Mouse (Mus musculus) hindbrain, embryonic 13.5 days (tissue): ENCODE measurements around the gene Lamb3. TPM values are rescaled to one million over a fixed set of nuclear protein-coding genes. Genes with fewer than 3 reads are reported as not detected.

Experiments used
- ATAC-seq: fragments of 200-750 bp; cut with Nextera tagmentation; 2 replicates; pipeline ENCODE4 v1.8.0; 2017; ENCODE audit warnings: moderate TSS enrichment; ENCODE audit not compliant: low FRiP score
- H3K27ac ChIP-seq: fragments of 300-500 bp; sonication (generic); 2 replicates; pipeline ENCODE4 v1.5.1; 2015; ENCODE audit warnings: inconsistent platforms, mild to moderate bottlenecking, moderate library complexity
- H3K27me3 ChIP-seq: fragments of 300-500 bp; sonication (generic); 2 replicates; pipeline ENCODE4 v1.6.1; 2015; ENCODE audit warnings: mild to moderate bottlenecking, inconsistent platforms
- H3K36me3 ChIP-seq: fragments of 300-500 bp; sonication (generic); 2 replicates; pipeline ENCODE4 v1.6.1; 2015; ENCODE audit warnings: mild to moderate bottlenecking, inconsistent platforms
- H3K4me1 ChIP-seq: fragments of 300-500 bp; sonication (generic); replicated peaks from 2 replicates; pipeline ENCODE4 v1.6.1; 2015; ENCODE audit warnings: inconsistent platforms
- H3K4me2 ChIP-seq: fragments of 300-500 bp; sonication (generic); 2 replicates; pipeline ENCODE4 v1.6.1; 2015; ENCODE audit warnings: inconsistent platforms, mild to moderate bottlenecking, moderate library complexity
- H3K4me3 ChIP-seq: fragments of 300-500 bp; sonication (generic); 2 replicates; pipeline ENCODE4 v1.5.1; 2015; ENCODE audit warnings: mild to moderate bottlenecking, inconsistent platforms
- H3K9ac ChIP-seq: fragments of 300-500 bp; sonication (generic); 2 replicates; pipeline ENCODE4 v1.6.1; 2015; ENCODE audit warnings: mild to moderate bottlenecking, inconsistent platforms
- H3K9me3 ChIP-seq: fragments of 300-500 bp; sonication (generic); 2 replicates; pipeline ENCODE4 v1.6.1; 2016; ENCODE audit warnings: inconsistent platforms
- WGBS: fragments of 180-500 bp; shearing (Covaris S2); methylation state at CpG from one replicate; pipeline ENCODE4 v1.1.7; 2015; 5-methylcytosine and 5-hydroxymethylcytosine counted together
- polyA plus RNA-seq: library from polyadenylated mRNA; unstranded; fragments of >200 nt; fragmentation: Nextera tagmentation; extraction: Ambion mirVana; gene quantifications from 2 replicates; pipeline ENCODE4 v1.2.1, GENCODE M21; 2015

Gene Lamb3
- 0.18 and 0.73 TPM in 2 replicates for polyA plus RNA-seq

DNA sequence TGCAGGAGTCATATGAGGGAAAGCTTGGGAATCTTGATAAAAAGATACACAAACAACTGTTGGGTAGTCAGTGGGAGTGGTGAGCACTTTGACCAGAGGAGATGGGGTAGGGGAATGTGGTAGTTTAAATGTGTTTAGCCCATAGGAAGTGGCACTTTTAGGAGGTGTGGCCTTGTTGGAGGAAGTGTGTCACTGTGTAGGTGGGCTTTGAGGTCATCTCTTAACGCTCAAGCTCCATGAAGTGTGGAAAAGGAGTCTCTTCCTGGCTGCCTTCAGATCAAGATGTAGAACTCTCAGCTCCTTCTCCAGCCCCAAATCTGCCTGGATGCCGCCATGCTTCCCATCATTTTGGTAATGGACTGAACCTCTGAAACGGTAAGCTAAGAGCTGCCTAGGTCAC is at the start of gene Lamb3:
Lamb3 (plus strand) TSS at position 197 of the 400 bp plus-strand sequence.
- 96% methylated on average over 3 of the region's 3 CpGs for WGBS
- no peaks in the 10 kb centered on the region for H3K4me1 ChIP-seq
- ATAC-seq = no peak

DNA sequence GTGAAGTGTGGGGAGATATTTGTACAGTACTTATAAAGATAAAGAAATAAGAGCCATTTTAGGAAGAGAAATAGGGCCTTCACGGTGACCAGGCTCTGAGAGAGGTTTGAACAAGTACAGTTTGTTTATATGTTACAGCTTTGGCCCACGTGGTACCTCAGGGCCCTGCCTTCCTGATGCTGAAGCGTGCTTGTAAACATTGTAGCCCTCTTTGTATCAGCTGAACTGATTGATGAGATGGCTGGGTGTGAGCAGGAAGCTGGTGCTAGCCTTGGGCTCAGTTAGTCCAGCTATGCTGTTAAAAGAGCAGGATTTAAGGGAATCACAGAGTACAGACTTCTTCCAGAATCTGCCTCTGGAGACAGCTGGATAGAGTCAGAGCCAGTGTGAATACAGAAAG is 48.3 kb upstream of the Lamb3 start:
- no peak for ATAC-seq
- Histone ChIP-seq H3K9ac (no peak overlapping the region), H3K27ac (no peak overlapping the region), H3K4me2 (no peak overlapping the region), H3K27me3 (peaks cover 28% of the 10 kb centered on the region), H3K4me1 (peaks cover 7% of the 10 kb centered on the region; the same call in 1 of the 2 replicates), H3K36me3 (no peaks in the 10 kb centered on the region), H3K4me3 (no peak overlapping the region), H3K9me3 (no peaks in the 10 kb centered on the region)
- WGBS = 64% methylated on average over 3 of the region's 3 CpGs

More for the DNA sequence above, at the start of gene Lamb3:
- Histone ChIP-seq H3K9me3 (no peaks in the 10 kb centered on the region), H3K27ac (no peak within 1 kb of the TSS), H3K4me2 (no peak within 1 kb of the TSS), H3K27me3 (no peaks in the 10 kb centered on the region), H3K36me3 (no peaks in the 10 kb centered on the region), H3K9ac (no peak within 1 kb of the TSS), H3K4me3 (no peak within 1 kb of the TSS)

DNA sequence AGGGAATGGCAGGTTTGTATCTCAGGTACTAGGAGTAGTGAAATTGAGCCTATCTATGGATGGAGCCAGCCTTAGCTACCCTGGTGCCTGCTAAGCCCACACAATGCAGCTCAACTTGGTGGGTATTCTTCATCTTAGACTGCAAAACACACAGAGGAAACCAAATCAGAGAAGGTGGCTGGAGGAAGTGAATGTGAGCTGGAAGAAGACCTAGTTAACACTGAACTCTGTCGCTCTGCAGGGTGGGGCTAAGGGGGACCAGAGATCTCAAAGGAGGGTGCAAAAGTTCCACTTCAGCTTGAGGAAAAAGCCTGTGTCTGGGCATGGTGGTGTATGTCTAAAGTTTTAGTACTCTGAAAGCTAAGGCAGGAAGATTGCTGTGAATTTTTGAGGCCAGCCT is 47.9 kb upstream of the Lamb3 start:
- H3K4me3 ChIP-seq = no peak overlapping the region
- WGBS = 55% methylated on average over 1 of the region's 1 CpGs
- H3K27ac ChIP-seq = no peak overlapping the region
- peaks cover 24% of the 10 kb centered on the region for H3K27me3 ChIP-seq
- peaks cover 7% of the 10 kb centered on the region; the same call in 1 of the 2 replicates for H3K4me1 ChIP-seq
- no peaks in the 10 kb centered on the region for H3K36me3 ChIP-seq
- no peak overlapping the region for H3K4me2 ChIP-seq
- H3K9me3 ChIP-seq = no peaks in the 10 kb centered on the region
- H3K9ac ChIP-seq = no peak overlapping the region
- no peak for ATAC-seq

DNA sequence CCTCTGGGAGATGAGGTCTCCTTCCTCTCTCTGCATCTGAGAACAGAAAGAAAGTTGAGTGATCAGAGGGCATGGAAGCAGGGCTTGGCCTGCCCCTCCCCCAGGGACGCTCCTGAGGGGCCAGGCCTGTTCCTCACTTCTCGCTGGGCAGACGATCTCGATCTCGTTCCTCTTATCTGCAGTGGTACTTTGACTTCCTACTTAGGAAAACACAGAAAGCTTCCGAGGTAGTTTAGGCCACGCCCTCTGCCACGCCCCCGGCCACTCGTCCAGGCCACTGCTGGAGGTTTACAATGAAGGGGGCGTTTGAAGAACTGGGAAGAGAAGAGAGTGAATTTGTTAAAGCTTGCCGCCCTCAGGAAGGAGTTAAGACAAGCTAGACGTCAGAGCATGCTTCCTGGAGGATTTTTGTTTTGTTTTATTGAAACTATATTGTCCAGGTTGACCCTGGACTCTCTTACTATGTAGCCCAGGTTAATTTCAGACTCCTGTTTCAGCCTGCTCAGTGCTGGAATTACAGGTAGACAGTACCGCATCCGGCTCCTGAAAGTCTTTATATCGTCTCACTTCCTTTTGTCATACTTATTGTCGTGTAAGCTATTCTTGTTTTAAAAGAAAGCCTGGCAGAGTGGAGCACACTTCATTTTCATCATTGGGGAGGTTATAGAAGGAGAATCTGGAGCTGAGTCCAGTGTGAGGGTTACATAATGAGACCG is 47.0 kb upstream of the Lamb3 start:
- no peaks in the 10 kb centered on the region for H3K9me3 ChIP-seq
- peaks cover 7% of the 10 kb centered on the region; the same call in 1 of the 2 replicates for H3K4me1 ChIP-seq
- H3K9ac ChIP-seq = peak overlapping the region; percentile 20; the same call in 1 of the 2 replicates
- H3K4me3 ChIP-seq = peak overlapping the region; percentile 21; the same call in 1 of the 2 replicates
- H3K36me3 ChIP-seq = no peaks in the 10 kb centered on the region
- H3K4me2 ChIP-seq = peak overlapping the region; percentile 34
- H3K27me3 ChIP-seq = peaks cover 15% of the 10 kb centered on the region
- WGBS = 17% methylated on average over 18 of the region's 18 CpGs
- no peak for ATAC-seq
- no peak overlapping the region for H3K27ac ChIP-seq

DNA sequence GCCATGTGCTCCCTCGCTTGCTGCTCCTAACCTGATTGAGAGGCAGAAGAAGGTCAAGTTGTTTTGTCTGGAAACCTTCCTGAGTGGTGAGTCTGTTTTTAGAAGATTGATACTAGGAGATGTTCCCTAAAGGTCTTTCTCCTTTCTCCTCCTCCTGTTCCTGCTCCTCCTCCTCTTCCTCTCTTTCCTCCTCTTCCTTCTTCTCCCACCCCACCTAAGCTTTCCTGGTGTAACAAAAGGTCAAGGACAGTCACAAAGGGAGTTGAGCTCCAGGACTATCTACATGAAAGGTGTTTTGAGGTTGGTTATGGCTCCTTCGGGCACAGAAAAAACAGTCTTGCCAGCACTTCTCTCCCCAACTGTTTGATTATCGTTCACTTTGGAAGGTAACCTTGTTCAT is 39.8 kb upstream of the Lamb3 start, which contains the start of gene A130010J15Rik:
A130010J15Rik (plus strand) TSS at position 301 of the 400 bp plus-strand sequence.
- Histone ChIP-seq H3K36me3 (no peaks in the 10 kb centered on the region), H3K4me2 (no peak within 1 kb of the TSS), H3K9me3 (no peaks in the 10 kb centered on the region), H3K27me3 (no peaks in the 10 kb centered on the region), H3K27ac (no peak within 1 kb of the TSS), H3K4me1 (peaks cover 24% of the 10 kb centered on the region), H3K9ac (no peak within 1 kb of the TSS), H3K4me3 (no peak within 1 kb of the TSS)
- ATAC-seq = no peak
- 97% methylated on average over 3 of the region's 3 CpGs for WGBS

DNA sequence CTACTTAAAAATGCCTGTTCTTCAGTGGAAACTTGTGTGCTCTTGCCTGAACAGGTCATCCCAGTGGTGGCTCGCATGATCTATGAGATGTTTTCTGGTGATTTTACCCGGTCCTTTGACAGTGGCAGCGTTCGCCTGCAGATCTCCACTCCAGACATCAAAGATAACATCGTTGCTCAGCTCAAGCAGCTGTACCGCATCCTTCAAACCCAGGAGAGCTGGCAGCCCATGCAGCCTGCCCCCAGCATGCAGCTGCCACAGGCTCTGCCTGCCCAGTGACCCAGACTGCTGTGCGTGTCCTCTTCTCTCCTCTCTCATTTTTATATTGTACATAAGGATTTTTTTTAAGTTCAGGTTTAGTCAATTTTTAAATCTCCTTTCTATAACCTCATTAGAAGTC is 38.3 kb upstream of the Lamb3 start:
- Histone ChIP-seq H3K9ac (no peak overlapping the region), H3K9me3 (no peaks in the 10 kb centered on the region), H3K36me3 (no peaks in the 10 kb centered on the region), H3K4me3 (no peak overlapping the region), H3K4me2 (no peak overlapping the region), H3K4me1 (peaks cover 29% of the 10 kb centered on the region), H3K27me3 (no peaks in the 10 kb centered on the region), H3K27ac (no peak overlapping the region)
- no peak for ATAC-seq
- WGBS = 89% methylated on average over 7 of the region's 7 CpGs

DNA sequence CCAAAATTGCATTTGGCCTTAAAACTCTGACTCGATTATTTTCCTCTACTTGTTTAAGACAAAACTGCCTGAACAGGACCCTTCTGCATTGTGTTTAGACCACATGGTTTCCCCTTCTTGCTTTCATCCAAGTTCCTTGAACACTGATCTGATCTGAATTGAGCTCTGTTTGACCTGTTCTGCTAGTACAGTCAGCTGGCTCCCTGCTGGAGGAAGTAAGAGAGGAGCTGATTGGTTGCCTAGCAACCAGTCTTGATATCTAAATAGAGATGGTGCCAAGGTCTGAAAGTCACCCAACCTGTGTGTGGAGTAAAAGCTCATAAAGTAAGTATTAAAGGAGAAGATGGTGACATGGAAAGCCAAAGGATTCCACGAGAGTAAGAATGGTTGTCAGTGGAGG is 37.6 kb upstream of the Lamb3 start:
- Histone ChIP-seq H3K9me3 (no peaks in the 10 kb centered on the region), H3K4me3 (no peak overlapping the region), H3K9ac (no peak overlapping the region), H3K27ac (no peak overlapping the region), H3K36me3 (no peaks in the 10 kb centered on the region), H3K4me2 (no peak overlapping the region), H3K4me1 (peaks cover 35% of the 10 kb centered on the region), H3K27me3 (no peaks in the 10 kb centered on the region)
- no peak for ATAC-seq
- 78% methylated on average over 2 of the region's 2 CpGs for WGBS

DNA sequence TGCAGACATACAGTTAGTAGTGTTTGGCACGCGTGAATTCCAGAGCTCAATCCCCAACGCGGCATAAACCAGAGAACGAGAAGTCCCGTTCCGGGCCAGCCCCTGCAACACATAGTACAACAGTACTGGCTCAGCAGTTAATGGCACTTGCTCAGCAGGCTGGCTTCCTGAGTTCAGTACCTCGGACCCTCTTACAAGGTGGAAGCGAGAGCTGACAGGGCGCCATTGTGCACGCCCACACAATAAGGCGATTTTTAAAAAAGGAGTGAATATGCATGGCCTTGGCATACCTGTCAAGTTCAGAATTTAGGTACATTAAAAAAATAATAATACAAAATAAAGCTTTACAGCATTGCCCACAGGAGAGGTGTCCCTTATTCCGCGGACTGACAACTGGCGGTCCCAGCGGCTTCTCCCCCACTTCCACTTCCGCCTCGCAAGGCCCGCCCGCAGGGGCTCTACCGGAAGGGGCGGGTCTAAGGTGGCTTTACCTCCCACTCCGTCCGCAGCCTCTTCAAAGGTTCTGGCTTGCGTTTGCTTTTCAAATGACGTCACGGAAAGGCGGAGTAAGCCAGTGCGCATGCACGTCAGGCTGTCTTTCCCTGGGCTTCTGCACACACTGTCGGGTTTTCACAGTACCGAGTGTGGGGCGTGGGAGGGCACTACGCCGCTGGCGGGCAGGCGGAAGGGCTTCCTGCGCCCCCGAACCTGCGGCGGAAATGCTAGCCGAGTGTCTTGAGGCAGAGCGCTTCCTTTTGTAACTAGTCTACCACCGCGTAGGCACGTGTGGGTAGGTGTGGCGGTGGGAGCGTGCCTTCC is 34.3 kb upstream of the Lamb3 start:
- Histone ChIP-seq H3K36me3 (no peaks in the 10 kb centered on the region), H3K9me3 (no peaks in the 10 kb centered on the region), H3K9ac (peak overlapping the region; percentile 87), H3K4me2 (peak overlapping the region; percentile 66), H3K4me3 (peak overlapping the region; percentile 71), H3K4me1 (peaks cover 43% of the 10 kb centered on the region), H3K27ac (peak overlapping the region; percentile 81), H3K27me3 (no peaks in the 10 kb centered on the region)
- ATAC-seq = peak; percentile 99
- 1% methylated on average over 48 of the region's 48 CpGs for WGBS

DNA sequence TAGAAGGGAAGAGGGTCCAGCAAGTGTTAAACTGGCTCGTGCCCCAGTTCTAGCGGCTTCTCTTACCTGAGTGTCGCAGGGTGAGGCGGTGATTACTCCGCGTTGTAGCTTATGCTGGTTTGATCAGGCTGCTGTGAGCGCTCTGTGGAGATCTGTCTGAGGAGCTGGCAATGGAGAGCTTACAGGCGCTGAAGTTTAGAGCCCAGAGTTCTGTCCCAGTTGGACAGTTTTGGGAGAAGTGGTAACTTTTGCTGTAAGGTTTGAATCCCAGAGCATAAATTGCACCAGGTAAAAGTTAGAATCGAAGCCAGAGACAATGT is 33.7 kb upstream of the Lamb3 start:
- peak overlapping the region; percentile 81 for H3K27ac ChIP-seq
- no peaks in the 10 kb centered on the region for H3K9me3 ChIP-seq
- WGBS = 22% methylated on average over 9 of the region's 9 CpGs
- H3K9ac ChIP-seq = peak overlapping the region; percentile 69
- peak overlapping the region; percentile 71 for H3K4me3 ChIP-seq
- peaks cover 43% of the 10 kb centered on the region for H3K4me1 ChIP-seq
- no peak for ATAC-seq
- H3K4me2 ChIP-seq = peak overlapping the region; percentile 66
- no peaks in the 10 kb centered on the region for H3K27me3 ChIP-seq
- no peaks in the 10 kb centered on the region for H3K36me3 ChIP-seq

DNA sequence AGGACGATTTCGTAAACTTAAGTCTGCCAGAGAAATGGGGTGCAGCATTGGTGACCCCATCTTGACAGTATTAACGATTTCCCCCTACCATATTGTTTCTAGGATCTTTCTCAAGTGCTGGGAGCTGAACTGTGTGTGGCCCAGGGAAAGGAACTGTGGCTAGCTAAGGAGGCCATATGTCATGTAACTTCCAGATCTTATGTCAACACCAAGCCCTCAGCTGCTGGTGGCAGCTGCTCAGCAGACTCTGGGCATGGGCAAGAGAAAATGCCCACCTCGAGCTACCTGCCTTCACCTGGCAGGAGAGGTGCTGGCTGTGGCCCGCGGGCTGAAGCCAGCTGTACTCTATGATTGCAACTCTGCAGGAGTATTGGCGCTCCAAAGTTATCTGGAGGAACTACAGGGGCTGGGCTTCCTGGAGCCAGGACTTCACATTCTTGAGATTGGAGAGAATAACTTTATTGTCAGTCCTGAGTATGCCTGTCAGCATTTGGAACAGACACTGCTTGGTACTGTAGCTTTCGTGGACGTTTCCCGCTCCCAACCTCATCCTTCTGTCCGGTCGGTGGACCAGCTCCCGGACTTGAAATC is 33.3 kb upstream of the Lamb3 start:
- Histone ChIP-seq H3K4me3 (peak overlapping the region; percentile 71), H3K27me3 (no peaks in the 10 kb centered on the region), H3K9me3 (no peaks in the 10 kb centered on the region), H3K4me1 (peaks cover 40% of the 10 kb centered on the region), H3K36me3 (no peaks in the 10 kb centered on the region), H3K9ac (peak overlapping the region; percentile 69), H3K27ac (peak overlapping the region; percentile 81; the same call in 1 of the 2 replicates), H3K4me2 (peak overlapping the region; percentile 66)
- 94% methylated on average over 13 of the region's 13 CpGs for WGBS
- ATAC-seq = no peak

DNA sequence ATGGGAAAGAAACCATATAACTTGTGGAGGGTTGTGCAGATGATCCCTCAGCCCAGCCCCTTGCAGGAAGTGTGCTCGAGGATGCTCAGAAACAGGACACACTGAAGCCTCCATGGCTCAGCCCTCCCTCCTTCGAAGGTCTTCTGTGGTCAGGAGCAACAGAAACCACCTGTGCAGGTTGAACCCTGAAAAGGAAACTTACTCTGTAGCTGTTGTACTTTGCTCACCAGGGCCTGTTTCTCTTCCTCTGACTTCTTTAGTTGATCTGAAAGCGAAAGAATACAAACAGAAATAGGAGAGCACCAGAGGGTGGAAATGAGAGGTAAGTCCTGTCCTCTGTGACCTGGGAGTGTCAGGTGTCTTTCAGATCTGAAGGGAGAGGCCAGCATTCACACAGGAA is 26.4 kb upstream of the Lamb3 start:
- Histone ChIP-seq H3K27me3 (no peaks in the 10 kb centered on the region; the same call in 1 of the 2 replicates), H3K9ac (no peak overlapping the region), H3K36me3 (no peaks in the 10 kb centered on the region), H3K27ac (no peak overlapping the region), H3K9me3 (no peaks in the 10 kb centered on the region), H3K4me3 (no peak overlapping the region), H3K4me2 (no peak overlapping the region), H3K4me1 (no peaks in the 10 kb centered on the region; the same call in 1 of the 2 replicates)
- ATAC-seq = no peak
- WGBS = 84% methylated on average over 3 of the region's 3 CpGs

DNA sequence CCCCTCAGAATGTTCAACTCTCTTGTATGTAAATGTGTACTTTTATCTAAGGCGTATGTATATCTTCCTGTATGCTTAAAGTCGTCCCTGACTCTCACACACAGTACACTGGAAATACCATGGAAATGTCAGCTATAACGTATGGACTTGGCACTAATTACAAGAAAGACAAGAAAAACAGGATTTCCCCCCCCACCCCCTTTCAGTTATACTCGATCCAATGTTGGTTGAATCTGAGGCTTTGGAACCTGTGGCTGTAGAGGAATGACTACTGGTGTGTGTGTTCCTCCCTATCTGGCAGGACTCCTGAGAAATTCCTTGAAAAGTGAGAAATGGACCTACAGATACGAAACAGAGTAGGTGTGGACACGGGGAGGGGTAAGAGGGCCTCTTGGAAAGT is 19.2 kb upstream of the Lamb3 start:
- no peak overlapping the region for H3K4me2 ChIP-seq
- no peak overlapping the region for H3K9ac ChIP-seq
- H3K27me3 ChIP-seq = no peaks in the 10 kb centered on the region; the same call in 1 of the 2 replicates
- no peaks in the 10 kb centered on the region for H3K36me3 ChIP-seq
- no peaks in the 10 kb centered on the region for H3K9me3 ChIP-seq
- WGBS = 88% methylated on average over 6 of the region's 6 CpGs
- H3K4me3 ChIP-seq = no peak overlapping the region
- ATAC-seq = no peak
- peaks cover 8% of the 10 kb centered on the region for H3K4me1 ChIP-seq
- H3K27ac ChIP-seq = no peak overlapping the region; the same call in 1 of the 2 replicates
